In genomic region chr9:91355270-91355589, GRCm38 (mm10) we compare ENCODE assay signal across 10 mouse cellular contexts. TPM values are rescaled to one million over a fixed set of nuclear protein-coding genes. Genes with fewer than 3 reads are reported as not detected.
DNase-seq lines count a peak whose midpoint lies in the region; ATAC-seq and TF ChIP-seq lines count a peak whose summit lies in the region.
"Had no signal": no experiment of that assay in that cellular context is flagged by ENCODE, and none has a peak within 500 bp of the region (broad histone marks: within the 10 kb centered on the region; RNA-seq: fewer than 3 reads in every experiment).

No protein-coding gene starts in this region.

- WGBS in lung, embryonic 16.5 days = 0% methylated on average over 7 of the region's 7 CpGs
- WGBS in lung, postnatal 0 days = 0% methylated on average over 6 of the region's 7 CpGs
- WGBS in hindbrain, embryonic 16.5 days = 1% methylated on average over 7 of the region's 7 CpGs
- under 1% methylated on average over 7 of the region's 7 CpGs for WGBS in neural tube, embryonic 14.5 days

- no peak overlapping the region for H3K9ac ChIP-seq in lung, embryonic 16.5 days (ENCODE audit: low read length)
- no peak overlapping the region for H3K9ac ChIP-seq in lung, postnatal 0 days (replicated peaks; ENCODE audit: low read depth)
- H3K9ac ChIP-seq in hindbrain, embryonic 16.5 days (ENCODE audit: low read depth, low read length) = peak overlapping the region; percentile 39
- peak overlapping the region; percentile 21 for H3K9ac ChIP-seq in neural tube, embryonic 14.5 days (replicated peaks; ENCODE audit: low read depth, low read length)

- H3K4me1 ChIP-seq in lung, embryonic 16.5 days (replicated peaks; ENCODE audit: control insufficient read depth, insufficient read depth, low read length) = peaks cover 4% of the 10 kb centered on the region; the same call in 1 of the 2 replicates
- no peaks in the 10 kb centered on the region for H3K4me1 ChIP-seq in lung, postnatal 0 days (ENCODE audit: insufficient read depth, low read depth, low read length)
- peaks cover 3% of the 10 kb centered on the region; the same call in 1 of the 2 replicates for H3K4me1 ChIP-seq in hindbrain, embryonic 16.5 days (ENCODE audit: control insufficient read depth, insufficient read depth, low read depth, low read length)
- H3K4me1 ChIP-seq in neural tube, embryonic 14.5 days (ENCODE audit: control insufficient read depth, insufficient read depth, low read length) = peaks cover 9% of the 10 kb centered on the region; the same call in 1 of the 2 replicates

- H3K9me3 ChIP-seq in lung, embryonic 16.5 days (ENCODE audit: control insufficient read depth, low read length) = no peaks in the 10 kb centered on the region
- no peaks in the 10 kb centered on the region for H3K9me3 ChIP-seq in lung, postnatal 0 days (ENCODE audit: low read length)
- H3K9me3 ChIP-seq in hindbrain, embryonic 16.5 days (ENCODE audit: control insufficient read depth, low read length) = no peaks in the 10 kb centered on the region
- H3K9me3 ChIP-seq in neural tube, embryonic 14.5 days (ENCODE audit: control insufficient read depth, low read length) = no peaks in the 10 kb centered on the region

- intact Hi-C loops in gastrocnemius, adult 2 months (cut with DNase I) = no loop called here

- H3K27ac ChIP-seq in gastrocnemius, adult 2 months = no peak overlapping the region
- H3K27ac ChIP-seq in lung, embryonic 16.5 days (ENCODE audit: low read length) = no peak overlapping the region
- no peak overlapping the region for H3K27ac ChIP-seq in lung, postnatal 0 days (ENCODE audit: low read length)
- peak overlapping the region; percentile 89 for H3K27ac ChIP-seq in hindbrain, embryonic 16.5 days (ENCODE audit: low read depth, low read length)
- peak overlapping the region; percentile 83 for H3K27ac ChIP-seq in neural tube, embryonic 14.5 days (ENCODE audit: low read depth, low read length)

- ATAC-seq in lung, embryonic 16.5 days (ENCODE audit: low read depth) = no peak
- ATAC-seq in lung, postnatal 0 days = no peak
- ATAC-seq in hindbrain, embryonic 16.5 days = peak; percentile 12; the same call in 1 of the 2 replicates
- ATAC-seq in neural tube, embryonic 14.5 days (ENCODE audit: low read depth) = no peak
- ATAC-seq: inflammation-experienced regulatory T-cells, adult 6 months had no signal

- no peak for TF ChIP-seq EP300 in lung, postnatal 0 days (IDR thresholded peaks at IDR 0.05)

- H3K27me3 ChIP-seq in lung, embryonic 16.5 days (ENCODE audit: control insufficient read depth, insufficient read depth, low read depth, low read length) = peaks cover 86% of the 10 kb centered on the region
- H3K27me3 ChIP-seq in lung, postnatal 0 days (replicated peaks; ENCODE audit: insufficient read depth, low read length) = peaks cover 66% of the 10 kb centered on the region
- H3K27me3 ChIP-seq in hindbrain, embryonic 16.5 days (replicated peaks; ENCODE audit: control insufficient read depth, insufficient read depth, low read length) = peaks cover 19% of the 10 kb centered on the region
- peaks cover 17% of the 10 kb centered on the region for H3K27me3 ChIP-seq in neural tube, embryonic 14.5 days (ENCODE audit: control insufficient read depth, insufficient read depth, low read length)

- H3K4me3 ChIP-seq in gastrocnemius, adult 2 months = peak overlapping the region; percentile 63
- peak overlapping the region; percentile 23; the same call in 1 of the 2 replicates for H3K4me3 ChIP-seq in lung, embryonic 16.5 days (ENCODE audit: low read length)
- H3K4me3 ChIP-seq in lung, postnatal 0 days (ENCODE audit: low read depth, low read length) = no peak overlapping the region
- H3K4me3 ChIP-seq in hindbrain, embryonic 16.5 days (ENCODE audit: low read length) = peak overlapping the region; percentile 30
- peak overlapping the region; percentile 27 for H3K4me3 ChIP-seq in neural tube, embryonic 14.5 days (ENCODE audit: low read depth, low read length)

- no peak for TF ChIP-seq CTCF in gastrocnemius, adult 2 months (IDR thresholded peaks at IDR 0.05)
- no peak for TF ChIP-seq CTCF in lung, postnatal 0 days (IDR thresholded peaks at IDR 0.05)

- DNase-seq in gastrocnemius, adult 2 months = no peak
- DNase-seq in gastrocnemius, postnatal 10 days = no peak
- no peak for DNase-seq in lung, postnatal 0 days (ENCODE audit: low spot score)
- no peak for DNase-seq in spleen, postnatal 14 days (ENCODE audit: low spot score in 2 of 2)
- no peak for DNase-seq in embryo, embryonic 11 days

- peak overlapping the region; percentile 43; the same call in 1 of the 2 replicates for H3K4me2 ChIP-seq in lung, embryonic 16.5 days (ENCODE audit: low read depth, low read length)
- no peak overlapping the region for H3K4me2 ChIP-seq in lung, postnatal 0 days (replicated peaks; ENCODE audit: low read depth, low read length)
- H3K4me2 ChIP-seq in hindbrain, embryonic 16.5 days (ENCODE audit: low read length) = peak overlapping the region; percentile 49
- H3K4me2 ChIP-seq in neural tube, embryonic 14.5 days (ENCODE audit: low read depth, low read length) = peak overlapping the region; percentile 47

- no peaks in the 10 kb centered on the region for H3K36me3 ChIP-seq in lung, embryonic 16.5 days (ENCODE audit: control insufficient read depth, insufficient read depth, low read length)
- H3K36me3 ChIP-seq in lung, postnatal 0 days (ENCODE audit: insufficient read depth, low read length) = no peaks in the 10 kb centered on the region
- H3K36me3 ChIP-seq in hindbrain, embryonic 16.5 days (ENCODE audit: control insufficient read depth, insufficient read depth, low read length) = no peaks in the 10 kb centered on the region
- no peaks in the 10 kb centered on the region for H3K36me3 ChIP-seq in neural tube, embryonic 14.5 days (ENCODE audit: control insufficient read depth, insufficient read depth, low read length)

RNA-seq across cellular contexts. Expression of gene Zic4, which starts 7.0 kb away (rescaled TPM):
- total RNA-seq in gastrocnemius, adult 2 months (2021) = not detected
- total RNA-seq in gastrocnemius, postnatal 10 days (2021) = under 1 TPM; 0.16 to 0.50 TPM
- 0.08 TPM in 1 of 2 replicates, not detected in the other for polyA plus RNA-seq in lung, embryonic 16.5 days (2015; fragmentation: Nextera tagmentation; extraction: Ambion mirVana)
- polyA plus RNA-seq in lung, postnatal 0 days (2015; fragmentation: Nextera tagmentation; extraction: Ambion mirVana) = not detected in 2 replicates
- 62.4 and 67.4 TPM in 2 replicates for polyA plus RNA-seq in hindbrain, embryonic 16.5 days (2015; fragmentation: Nextera tagmentation; extraction: Ambion mirVana)
- 46.7 and 50.5 TPM in 2 replicates for polyA plus RNA-seq in neural tube, embryonic 14.5 days (2014; fragmentation: Nextera tagmentation; extraction: Ambion mirVana)
- polyA plus RNA-seq: inflammation-experienced regulatory T-cells, adult 6 months; small intestine, adult 2 months had no signal

RNA-seq across cellular contexts. Expression of gene Zic1, which starts 10.4 kb away (rescaled TPM):
- 1 to 10 TPM in 1 of 2 experiments, under 1 TPM in 1; 0.81 to 1.4 TPM for total RNA-seq in gastrocnemius, adult 2 months (2021)
- total RNA-seq in gastrocnemius, postnatal 10 days (2021) = 1 to 10 TPM; 2.3 to 4.0 TPM
- 0.09 TPM in 1 of 2 replicates, not detected in the other for polyA plus RNA-seq in lung, embryonic 16.5 days (2015; fragmentation: Nextera tagmentation; extraction: Ambion mirVana)
- polyA plus RNA-seq in lung, postnatal 0 days (2015; fragmentation: Nextera tagmentation; extraction: Ambion mirVana) = not detected in 2 replicates
- polyA plus RNA-seq in hindbrain, embryonic 16.5 days (2015; fragmentation: Nextera tagmentation; extraction: Ambion mirVana) = 11.4 and 14.6 TPM in 2 replicates
- 28.7 and 30.5 TPM in 2 replicates for polyA plus RNA-seq in neural tube, embryonic 14.5 days (2014; fragmentation: Nextera tagmentation; extraction: Ambion mirVana)
- polyA plus RNA-seq: inflammation-experienced regulatory T-cells, adult 6 months; small intestine, adult 2 months had no signal

Comparison
In these comparisons a context has a peak if more than half of its experiments do, and no peak if none do; other contexts are left out.
1. H3K27ac ChIP-seq: peak in hindbrain, embryonic 16.5 days (single experiment) and neural tube, embryonic 14.5 days (single experiment); none in gastrocnemius, adult 2 months (single experiment), lung, embryonic 16.5 days (single experiment) and lung, postnatal 0 days (single experiment).
2. H3K9ac ChIP-seq: peak in hindbrain, embryonic 16.5 days (single experiment) and neural tube, embryonic 14.5 days (single experiment); none in lung, embryonic 16.5 days (single experiment) and lung, postnatal 0 days (single experiment).
3. RNA of gene Zic4, which starts 7.0 kb away (polyA plus RNA-seq): 62.4 to 67.4 TPM in hindbrain, embryonic 16.5 days and 46.7 to 50.5 TPM in neural tube, embryonic 14.5 days; 0.08 TPM in lung, embryonic 16.5 days and not detected in lung, postnatal 0 days; every median in the first group is over 10 times any median in the second.
4. RNA of gene Zic1, which starts 10.4 kb away (polyA plus RNA-seq): 28.7 to 30.5 TPM in neural tube, embryonic 14.5 days and 11.4 to 14.6 TPM in hindbrain, embryonic 16.5 days; 0.09 TPM in lung, embryonic 16.5 days and not detected in lung, postnatal 0 days; every median in the first group is over 10 times any median in the second.